Mouse (Mus musculus) MEL (cell line): ENCODE measurements at regions not wholly inside any gene's neighbourhood (a gene's known extent, or its start where the extent isn't known, plus 50 kb on each side); places are given as distances from the start of the nearest gene placed in this dataset.
"Not testable (repeated sequence)": the region's sequence is repeated elsewhere in the genome, so short reads cannot be mapped to it uniquely, and the experiment has no call there.

Experiments
- NELFE ChIP-seq: IDR thresholded peaks from 2 replicates; pipeline ENCODE4 v1.6.1; 2011; ENCODE audit warnings: low read depth, low read length, improper control_type of control experiment
- POLR2A ChIP-seq, 2 experiments: IDR thresholded peaks; 2 replicates each; pipeline ENCODE4 v1.6.1; 2011 to 2012; ENCODE audit warnings: low read length in 2 of 2, mild to moderate bottlenecking in 2 of 2, control low read depth in 1 of 2, improper control_type of control experiment in 1 of 2, low read depth in 1 of 2, moderate library complexity in 1 of 2; ENCODE audit not compliant: control insufficient read depth in 1 of 2, insufficient read depth in 1 of 2, poor library complexity in 1 of 2

GRCm38 (mm10) chr4:10439921-10440320 is 434.4 kb upstream of the 2610301B20Rik start:
- TF ChIP-seq POLR2A (IDR thresholded peaks at IDR 0.05; ENCODE audit: control insufficient read depth in 1 of 2, insufficient read depth in 1 of 2, low read depth in 1 of 2, low read length in 2 of 2, poor library complexity in 1 of 2); NELFE: not testable (repeated sequence)
